Mouse (Mus musculus) T-helper 1 cell (primary cell): ENCODE measurements around the gene Dennd5a.

ENCODE experiments used
- in situ Hi-C: fragments of 300-600 bp; cut with MboI, MseI; formaldehyde crosslinking; loops from one replicate; pipeline ENCODE4 v1.15.1; 2025; ENCODE audit warnings: high pct_unique_total_duplicates

Gene Dennd5a

GRCm38 (mm10) chr7:109965658-109966057 lies 5.4 kb upstream of the Dennd5a start:
- in situ Hi-C loops: no loop called here

GRCm38 (mm10) chr7:109963707-109964106 lies 3.4 kb upstream of the Dennd5a start:
- in situ Hi-C loops: no loop called here

GRCm38 (mm10) chr7:109962596-109962995 lies 2.3 kb upstream of the Dennd5a start:
- in situ Hi-C loops: no loop called here

- in situ Hi-C loops: no loop called here
Observed at GRCm38 (mm10) chr7:109961570-109961969, 1.3 kb upstream of the Dennd5a start.

- in situ Hi-C loops: no loop called here
Observed at GRCm38 (mm10) chr7:109960613-109961154, 414 bp upstream of the Dennd5a start.

- in situ Hi-C loops: no loop called here
Observed at GRCm38 (mm10) chr7:109958843-109959715, 1.2 kb downstream of the Dennd5a start.

GRCm38 (mm10) chr7:109957996-109958789 lies 2.1 kb downstream of the Dennd5a start:
- in situ Hi-C loops: no loop called here

- in situ Hi-C loops: no loop called here
Observed at GRCm38 (mm10) chr7:109954622-109955401, 5.5 kb downstream of the Dennd5a start.

- in situ Hi-C loops: no loop called here
Observed at GRCm38 (mm10) chr7:109951297-109951696, 9.0 kb downstream of the Dennd5a start.

- in situ Hi-C loops: no loop called here
Observed at GRCm38 (mm10) chr7:109944421-109945034, 15.7 kb downstream of the Dennd5a start.

GRCm38 (mm10) chr7:109929628-109930027 lies 30.6 kb downstream of the Dennd5a start:
- in situ Hi-C loops: no loop called here

- in situ Hi-C loops: no loop called here
Observed at GRCm38 (mm10) chr7:109928365-109928764, 31.9 kb downstream of the Dennd5a start.

- in situ Hi-C loops: no loop called here
Observed at GRCm38 (mm10) chr7:109924965-109925364, 35.3 kb downstream of the Dennd5a start.

GRCm38 (mm10) chr7:109922889-109923288 lies 37.4 kb downstream of the Dennd5a start:
- in situ Hi-C loops: no loop called here

- in situ Hi-C loops: no loop called here
Observed at GRCm38 (mm10) chr7:109906165-109906564, 54.1 kb downstream of the Dennd5a start.

GRCm38 (mm10) chr7:109900921-109901320 lies 59.3 kb downstream of the Dennd5a start:
- in situ Hi-C loops: no loop called here

GRCm38 (mm10) chr7:109898911-109899310 lies 61.4 kb downstream of the Dennd5a start:
- in situ Hi-C loops: no loop called here

GRCm38 (mm10) chr7:109892530-109892929 lies 67.7 kb downstream of the Dennd5a start:
- in situ Hi-C loops: no loop called here

- in situ Hi-C loops: no loop called here
Observed at GRCm38 (mm10) chr7:109891786-109892185, 68.5 kb downstream of the Dennd5a start.

- in situ Hi-C loops: no loop called here
Observed at GRCm38 (mm10) chr7:109890256-109890655, 70.0 kb downstream of the Dennd5a start.

GRCm38 (mm10) chr7:109889300-109889699 lies 71.0 kb downstream of the Dennd5a start:
- in situ Hi-C loops: no loop called here
